In the genomic region with DNA sequence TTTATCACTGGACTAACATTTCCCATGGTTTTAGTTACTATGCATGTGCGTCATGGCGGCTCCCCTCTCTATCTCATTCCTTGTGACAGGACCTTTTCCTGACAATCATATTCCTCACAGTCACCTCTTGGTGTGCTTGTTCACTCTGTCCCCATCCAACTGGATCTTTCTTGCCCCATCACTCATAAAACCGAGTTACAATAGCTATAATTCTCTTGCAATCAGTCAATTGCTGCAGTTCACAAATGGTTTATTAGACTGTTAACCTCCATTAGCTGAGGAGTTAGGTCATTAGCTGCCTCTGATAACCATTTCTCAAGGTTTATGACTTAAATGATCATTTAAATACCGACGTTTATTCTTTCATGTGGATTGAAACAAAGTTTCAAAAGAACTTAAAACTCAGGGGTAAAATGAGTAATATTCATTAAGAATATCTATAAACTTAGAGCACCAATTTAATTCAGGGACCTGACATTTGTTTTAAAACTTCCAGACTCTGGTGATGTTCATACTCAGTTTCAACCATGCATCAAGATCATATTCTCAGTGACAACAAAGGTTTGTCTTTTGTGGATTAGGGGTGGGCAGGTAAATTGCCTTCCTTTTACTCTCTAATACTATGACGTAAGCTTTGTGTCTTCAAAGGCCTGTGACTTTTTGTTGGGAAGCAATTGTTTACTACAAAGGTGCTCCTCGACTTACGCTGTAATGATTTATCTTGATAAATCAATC, we compare ENCODE assay signal across 19 mouse cellular contexts.
"Had no signal": no experiment of that assay in that cellular context is flagged by ENCODE, and none has a peak within 500 bp of the region (broad histone marks: within the 10 kb centered on the region; RNA-seq: fewer than 3 reads in every experiment).

No protein-coding gene starts in this region.

- H3K36me3 ChIP-seq: lung, embryonic 15.5 days; midbrain, embryonic 10.5 days; midbrain, embryonic 12.5 days; neural tube, embryonic 13.5 days; neural tube, embryonic 15.5 days; stomach, embryonic 15.5 days had no signal

- H3K9ac ChIP-seq: liver, postnatal 0 days; lung, embryonic 15.5 days; midbrain, embryonic 12.5 days; neural tube, embryonic 13.5 days; neural tube, embryonic 15.5 days; stomach, embryonic 15.5 days had no signal

- H3K9me3 ChIP-seq: lung, embryonic 15.5 days; midbrain, embryonic 10.5 days; midbrain, embryonic 12.5 days; neural tube, embryonic 13.5 days; neural tube, embryonic 15.5 days; stomach, embryonic 15.5 days had no signal

- DNase-seq: liver, postnatal 0 days; lung, adult 2 months; lung, postnatal 14 days; lung, postnatal 4 days; midbrain, embryonic 14.5 days; right cerebral cortex, postnatal 14 days; thymus, adult 2 months; thymus, postnatal 25 days; thymus, postnatal 4 days had no signal

- H3K4me3 ChIP-seq: lung, embryonic 15.5 days; midbrain, embryonic 10.5 days; midbrain, embryonic 12.5 days; myocyte; neural tube, embryonic 13.5 days; neural tube, embryonic 15.5 days; stomach, embryonic 15.5 days had no signal

- H3K4me2 ChIP-seq: lung, embryonic 15.5 days; midbrain, embryonic 12.5 days; neural tube, embryonic 13.5 days; neural tube, embryonic 15.5 days; stomach, embryonic 15.5 days had no signal

- ATAC-seq: liver, postnatal 0 days; lung, postnatal 0 days; midbrain, embryonic 16.5 days had no signal

- H3K4me1 ChIP-seq: lung, embryonic 15.5 days; midbrain, embryonic 10.5 days; midbrain, embryonic 12.5 days; neural tube, embryonic 13.5 days; neural tube, embryonic 15.5 days; stomach, embryonic 15.5 days had no signal

- H3K27ac ChIP-seq: lung, embryonic 15.5 days; midbrain, embryonic 10.5 days; midbrain, embryonic 12.5 days; neural tube, embryonic 13.5 days; neural tube, embryonic 15.5 days; stomach, embryonic 15.5 days; stomach, postnatal 0 days had no signal

- H3K27me3 ChIP-seq: lung, embryonic 15.5 days; midbrain, embryonic 12.5 days; neural tube, embryonic 13.5 days; neural tube, embryonic 15.5 days; stomach, embryonic 15.5 days had no signal
